ENCODE assay signal across 8 mouse cellular contexts in the genomic region with DNA sequence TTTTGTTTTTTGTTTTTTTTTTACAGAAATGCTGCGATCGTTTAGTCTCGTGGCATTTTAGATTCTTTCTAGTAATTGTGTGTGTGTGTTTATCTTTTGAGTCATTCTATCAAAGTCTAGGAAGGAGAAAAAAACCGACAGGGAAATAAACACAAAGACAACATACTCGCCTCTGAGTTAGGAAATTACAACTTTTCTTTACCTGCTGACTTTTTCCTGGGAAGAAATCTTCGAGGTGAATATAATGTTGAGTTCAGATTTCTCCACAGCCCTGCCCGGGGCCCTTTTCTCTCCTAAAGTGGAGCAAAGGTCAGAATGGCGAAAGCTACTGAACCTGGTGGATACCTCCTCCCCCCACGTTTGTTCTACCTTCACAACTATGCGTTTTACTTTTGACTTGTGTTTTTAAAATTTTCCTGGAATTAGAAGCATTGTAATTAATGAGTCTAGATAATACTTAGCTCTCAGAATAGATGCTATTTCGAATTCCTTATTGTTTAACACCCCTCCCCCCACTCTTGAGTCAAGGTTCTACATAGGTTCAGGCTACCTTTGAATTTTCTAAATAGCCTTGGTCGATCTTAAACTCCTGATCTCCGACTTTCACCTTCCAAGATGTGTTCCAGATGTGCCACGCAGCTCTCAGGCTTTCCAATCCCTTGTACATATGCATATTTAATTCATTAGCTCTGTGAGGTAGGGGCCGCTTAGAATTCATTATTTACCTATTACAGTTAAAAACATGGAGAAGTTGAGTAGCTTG. TPM values are rescaled to one million over a fixed set of nuclear protein-coding genes. Genes with fewer than 3 reads are reported as not detected.
DNase-seq lines count a peak whose midpoint lies in the region; ATAC-seq and TF ChIP-seq lines count a peak whose summit lies in the region.

No protein-coding gene starts in this region.

- H3K9ac ChIP-seq in forebrain, embryonic 11.5 days (ENCODE audit: low read length): peak overlapping the region; percentile 89
- H3K9ac ChIP-seq in limb, embryonic 12.5 days (replicated peaks): peak overlapping the region; percentile 76
- peak overlapping the region; percentile 70; the same call in 1 of the 2 replicates for H3K9ac ChIP-seq in stomach, embryonic 15.5 days

- H3K4me3 ChIP-seq in cerebellum, adult 2 months (replicated peaks; ENCODE audit: insufficient read depth, low read depth, low read length): peak overlapping the region; percentile 87
- peak overlapping the region; percentile 39 for H3K4me3 ChIP-seq in C2C12 (ENCODE audit: insufficient read depth, poor library complexity, severe bottlenecking)
- H3K4me3 ChIP-seq in forebrain, embryonic 11.5 days (ENCODE audit: low read depth, low read length): peak overlapping the region; percentile 45
- peak overlapping the region; percentile 56 for H3K4me3 ChIP-seq in limb, embryonic 12.5 days (replicated peaks)
- peak overlapping the region; percentile 58 for H3K4me3 ChIP-seq in stomach, embryonic 15.5 days (replicated peaks)

- no peak for TF ChIP-seq POLR2A in cerebellum, adult 2 months (IDR thresholded peaks at IDR 0.05; ENCODE audit: borderline replicate concordance, insufficient read depth, low read length)

- TF ChIP-seq CTCF in cerebellum, adult 2 months (IDR thresholded peaks at IDR 0.05; ENCODE audit: borderline replicate concordance, insufficient read depth, low read depth, low read length): no peak
- no peak for TF ChIP-seq CTCF in C2C12 (IDR thresholded peaks at IDR 0.05; ENCODE audit: control insufficient read depth, insufficient read depth, insufficient read length)

- intact Hi-C loops in left cerebral cortex, postnatal 14 days (cut with DNase I): no loop called here

- no peaks in the 10 kb centered on the region for H3K36me3 ChIP-seq in C2C12 (ENCODE audit: control insufficient read depth, insufficient read depth)
- no peaks in the 10 kb centered on the region for H3K36me3 ChIP-seq in forebrain, embryonic 11.5 days (ENCODE audit: control insufficient read depth, insufficient read depth, low read length)
- H3K36me3 ChIP-seq in limb, embryonic 12.5 days: no peaks in the 10 kb centered on the region
- no peaks in the 10 kb centered on the region for H3K36me3 ChIP-seq in stomach, embryonic 15.5 days

- H3ac ChIP-seq in C2C12 (ENCODE audit: control insufficient read depth, insufficient read length, low read depth): peak overlapping the region; percentile 94

- DNase-seq in cerebellum, adult 2 months: no peak
- no peak for DNase-seq in cerebellum, postnatal 36 days
- DNase-seq in forebrain, embryonic 11.5 days (ENCODE audit: low spot score): no peak
- no peak for DNase-seq in left cerebral cortex, postnatal 14 days (ENCODE audit: low spot score in 2 of 2)

- H3K4me1 ChIP-seq in cerebellum, adult 2 months (ENCODE audit: control insufficient read depth, insufficient read depth, low read length): no peaks in the 10 kb centered on the region
- no peaks in the 10 kb centered on the region for H3K4me1 ChIP-seq in forebrain, embryonic 11.5 days (replicated peaks; ENCODE audit: control insufficient read depth, insufficient read depth, low read length)
- peaks cover 16% of the 10 kb centered on the region for H3K4me1 ChIP-seq in limb, embryonic 12.5 days (replicated peaks)
- 0 out of 2 replicates have a peak, but pooled peaks cover 3% of the 10 kb centered on the region for H3K4me1 ChIP-seq in stomach, embryonic 15.5 days

- ATAC-seq in forebrain, embryonic 11.5 days (replicated peaks; ENCODE audit: low FRiP score): no peak
- no peak for ATAC-seq in limb, embryonic 12.5 days (ENCODE audit: insufficient number of reproducible peaks, insufficient read depth, low FRiP score, low TSS enrichment, low read depth)
- no peak for ATAC-seq in stomach, embryonic 15.5 days (ENCODE audit: insufficient read depth, low FRiP score, low read depth)
- ATAC-seq in megakaryocyte-erythroid progenitor cell, adult 5-6 weeks (replicated peaks; ENCODE audit: low FRiP score, low TSS enrichment, poor library complexity, severe bottlenecking): no peak

- H3K27ac ChIP-seq in cerebellum, adult 2 months (ENCODE audit: insufficient read depth, low read length): no peak overlapping the region
- H3K27ac ChIP-seq in forebrain, embryonic 11.5 days (ENCODE audit: low read depth, low read length): peak overlapping the region; percentile 86
- H3K27ac ChIP-seq in limb, embryonic 12.5 days: peak overlapping the region; percentile 98
- H3K27ac ChIP-seq in stomach, embryonic 15.5 days: peak overlapping the region; percentile 99

- H3K27me3 ChIP-seq in cerebellum, adult 2 months (ENCODE audit: control insufficient read depth, insufficient read depth, low read length): no peaks in the 10 kb centered on the region
- H3K27me3 ChIP-seq in C2C12 (ENCODE audit: control insufficient read depth, insufficient read depth, insufficient read length): no peaks in the 10 kb centered on the region
- no peaks in the 10 kb centered on the region for H3K27me3 ChIP-seq in forebrain, embryonic 11.5 days (ENCODE audit: control insufficient read depth, insufficient read depth, low read length)
- no peaks in the 10 kb centered on the region for H3K27me3 ChIP-seq in limb, embryonic 12.5 days
- H3K27me3 ChIP-seq in stomach, embryonic 15.5 days (replicated peaks): no peaks in the 10 kb centered on the region

- no peaks in the 10 kb centered on the region for H3K9me3 ChIP-seq in forebrain, embryonic 11.5 days (ENCODE audit: control insufficient read depth, low read length)
- H3K9me3 ChIP-seq in limb, embryonic 12.5 days: no peaks in the 10 kb centered on the region
- no peaks in the 10 kb centered on the region for H3K9me3 ChIP-seq in stomach, embryonic 15.5 days

- H3K79me2 ChIP-seq in C2C12 (ENCODE audit: control insufficient read depth, insufficient read depth): no peaks in the 10 kb centered on the region

- H3K4me2 ChIP-seq in forebrain, embryonic 11.5 days (ENCODE audit: low read depth, low read length, severe bottlenecking): peak overlapping the region; percentile 84
- H3K4me2 ChIP-seq in limb, embryonic 12.5 days: peak overlapping the region; percentile 65
- H3K4me2 ChIP-seq in stomach, embryonic 15.5 days: peak overlapping the region; percentile 85

- H3K79me3 ChIP-seq in C2C12 (ENCODE audit: low read depth): no peaks in the 10 kb centered on the region

- 48% methylated on average over 15 of the region's 15 CpGs for WGBS in cerebellum, adult 2 months
- WGBS in forebrain, embryonic 11.5 days: 45% methylated on average over 15 of the region's 15 CpGs
- WGBS in limb, embryonic 12.5 days: 12% methylated on average over 15 of the region's 15 CpGs
- WGBS in stomach, embryonic 15.5 days: 26% methylated on average over 15 of the region's 15 CpGs

TF ChIP-seq in C2C12, 6 proteins besides CTCF, POLR2A, EP300 and RAD21:
- TF ChIP-seq MAX (IDR thresholded peaks at IDR 0.05): no peak
- no peak for TF ChIP-seq MYOG (IDR thresholded peaks at IDR 0.05; ENCODE audit: control insufficient read depth, extremely low read depth, insufficient read length)
- no peak for TF ChIP-seq CEBPB (IDR thresholded peaks at IDR 0.05; ENCODE audit: low read depth)
- no peak for TF ChIP-seq MYOD1 (IDR thresholded peaks at IDR 0.05; ENCODE audit: control insufficient read depth, insufficient read length, low read depth)
- no peak for TF ChIP-seq USF1 (IDR thresholded peaks at IDR 0.05; ENCODE audit: low read depth)
- no peak for TF ChIP-seq FOSL1 (IDR thresholded peaks at IDR 0.05; ENCODE audit: insufficient read depth, low read length, poor library complexity, severe bottlenecking)

RNA-seq across cellular contexts. Expression of a gene that starts 11.0 kb away (rescaled TPM):
- 93.6 and 103 TPM in 2 replicates for polyA plus RNA-seq in cerebellum, adult 2 months (2012; rRNA removed)
- 99.9 TPM for polyA plus RNA-seq in C2C12 (2012; fragmentation: generic; extraction: Trizol)
- polyA plus RNA-seq in forebrain, embryonic 11.5 days (2014; fragmentation: Nextera tagmentation; extraction: Ambion mirVana): 192 and 220 TPM in 2 replicates
- 210 and 217 TPM in 2 replicates for polyA plus RNA-seq in limb, embryonic 12.5 days (2016; fragmentation: Nextera tagmentation; extraction: Ambion mirVana)
- polyA plus RNA-seq in stomach, embryonic 15.5 days (2015; fragmentation: Nextera tagmentation; extraction: Ambion mirVana): 104 and 107 TPM in 2 replicates
- 10 to 100 TPM; 60.6 to 69.2 TPM for total RNA-seq in left cerebral cortex, postnatal 14 days (2021)
- total RNA-seq in megakaryocyte-erythroid progenitor cell, adult 5-6 weeks (2014; fragmentation: Nextera tagmentation): 86.7 and 86.9 TPM in 2 replicates
- 75.3 and 82.3 TPM in 2 replicates for total RNA-seq in megakaryocyte-erythroid progenitor cell, adult 5-6 weeks (2017)
